Mouse (Mus musculus) leukemia stem cell, adult 10-12 weeks (primary cell): ENCODE measurements around the gene Arl2bp. TPM values are rescaled to one million over a fixed set of nuclear protein-coding genes. Genes with fewer than 3 reads are reported as not detected.

Source experiments
- polyA plus RNA-seq: library from polyadenylated mRNA; stranded (reverse); fragments of >175 nt; gene quantifications from 2 replicates; pipeline ENCODE4 v1.2.3, GENCODE M21; 2012; ENCODE audit warnings: low replicate concordance

Arl2bp gene
- polyA plus RNA-seq: 5.8 and 16.9 TPM in 2 replicates

GRCm38 (mm10) chr8:94666456-94667308, at the start of gene Arl2bp:
Gene Arl2bp, plus strand, starts transcription at chr8:94666600.

GRCm38 (mm10) chr8:94695994-94696384, 29.6 kb downstream of the Arl2bp start, which contains the start of gene Pllp:
Gene Pllp, minus strand, starts transcription at chr8:94696278.

Other genes starting within 250 kb of the Arl2bp start
- gene Nlrc5, start 232.2 kb upstream of the Arl2bp start, polyA plus RNA-seq: 36.7 and 53.1 TPM in 2 replicates
- 61.8 and 73.0 TPM in 2 replicates for gene Cpne2, start 133.6 kb upstream of the Arl2bp start, polyA plus RNA-seq
- 6.5 and 8.1 TPM in 2 replicates for gene Rspry1, start 64.7 kb upstream of the Arl2bp start, polyA plus RNA-seq
- gene Fam192a, start 64.6 kb upstream of the Arl2bp start, polyA plus RNA-seq: 17.6 and 35.3 TPM in 2 replicates
- gene Pllp, start 29.7 kb downstream of the Arl2bp start, polyA plus RNA-seq: not detected in 2 replicates
- gene Ccl22, start 79.0 kb downstream of the Arl2bp start, polyA plus RNA-seq: 0.25 and 0.47 TPM in 2 replicates
- gene Cx3cl1, start 105.4 kb downstream of the Arl2bp start, polyA plus RNA-seq: 0.07 and 0.10 TPM in 2 replicates
- gene Ccl17, start 143.9 kb downstream of the Arl2bp start, polyA plus RNA-seq: not detected in 2 replicates
- gene Coq9, start 171.7 kb downstream of the Arl2bp start, polyA plus RNA-seq: 89.1 and 112 TPM in 2 replicates
- gene Ciapin1, start 171.8 kb downstream of the Arl2bp start, polyA plus RNA-seq: 103 and 1,167 TPM in 2 replicates
- gene Polr2c, start 190.8 kb downstream of the Arl2bp start, polyA plus RNA-seq: 10.6 and 11.4 TPM in 2 replicates
- gene Dok4, start 209.7 kb downstream of the Arl2bp start, polyA plus RNA-seq: 0.90 and 4.2 TPM in 2 replicates